Mouse (Mus musculus) hindbrain, embryonic 12.5 days (tissue): ENCODE data around the gene Mon2. TPM values are rescaled to one million over a fixed set of nuclear protein-coding genes. Genes with fewer than 3 reads are reported as not detected.
A peak's percentile ranks its signal among the peaks of the same experiment; 100 is the strongest.

Source experiments
- ATAC-seq: fragments of 200-750 bp; cut with Nextera tagmentation; 2 replicates; pipeline ENCODE4 v1.8.0; 2017; ENCODE audit warnings: moderate TSS enrichment; ENCODE audit not compliant: low FRiP score
- H3K27ac ChIP-seq: fragments of 300-500 bp; sonication (generic); 2 replicates; pipeline ENCODE4 v1.5.1; 2016; ENCODE audit warnings: mild to moderate bottlenecking
- H3K27me3 ChIP-seq: fragments of 300-500 bp; sonication (generic); 2 replicates; pipeline ENCODE4 v1.6.1; 2016; ENCODE audit warnings: mild to moderate bottlenecking
- H3K36me3 ChIP-seq: fragments of 300-500 bp; sonication (generic); 2 replicates; pipeline ENCODE4 v1.6.1; 2016; ENCODE audit warnings: mild to moderate bottlenecking
- H3K4me1 ChIP-seq: fragments of 300-500 bp; sonication (generic); 2 replicates; pipeline ENCODE4 v1.6.1; 2016
- H3K4me2 ChIP-seq: fragments of 300-500 bp; sonication (generic); replicated peaks from 2 replicates; pipeline ENCODE4 v1.6.1; 2016; ENCODE audit warnings: mild to moderate bottlenecking
- H3K4me3 ChIP-seq: fragments of 300-500 bp; sonication (generic); 2 replicates; pipeline ENCODE4 v1.5.1; 2016; ENCODE audit warnings: mild to moderate bottlenecking
- H3K9ac ChIP-seq: fragments of 300-500 bp; sonication (generic); 2 replicates; pipeline ENCODE4 v1.6.1; 2016; ENCODE audit warnings: mild to moderate bottlenecking, moderate library complexity
- H3K9me3 ChIP-seq: fragments of 300-500 bp; sonication (generic); replicated peaks from 2 replicates; pipeline ENCODE4 v1.6.1; 2016; ENCODE audit warnings: mild to moderate bottlenecking
- WGBS: fragments of 180-500 bp; shearing (Covaris S2); methylation state at CpG from one replicate; pipeline ENCODE4 v1.1.7; 2016; 5-methylcytosine and 5-hydroxymethylcytosine counted together
- polyA plus RNA-seq: library from polyadenylated mRNA; unstranded; fragments of >200 nt; fragmentation: Nextera tagmentation; extraction: Ambion mirVana; gene quantifications from 2 replicates; pipeline ENCODE4 v1.2.1, GENCODE M21; 2016

Mon2 gene
- polyA plus RNA-seq, 1 experiment from 2014 or later: 50.8 TPM

GRCm38 (mm10) chr10:122987671-122988128 is 88.6 kb downstream of the Mon2 start:
- 25% methylated on average over 9 of the region's 9 CpGs for WGBS
- Histone ChIP-seq H3K4me1 (peaks cover 24% of the 10 kb centered on the region), H3K4me2 (peak overlapping the region; percentile 13; the same call in 1 of the 2 replicates), H3K27me3 (no peaks in the 10 kb centered on the region), H3K27ac (0 out of 2 replicates have a peak overlapping the region, but pooled peaks have one; percentile 2), H3K9me3 (no peaks in the 10 kb centered on the region), H3K36me3 (peaks cover 13% of the 10 kb centered on the region), H3K4me3 (no peak overlapping the region), H3K9ac (no peak overlapping the region)
- ATAC-seq: no peak

DNA sequence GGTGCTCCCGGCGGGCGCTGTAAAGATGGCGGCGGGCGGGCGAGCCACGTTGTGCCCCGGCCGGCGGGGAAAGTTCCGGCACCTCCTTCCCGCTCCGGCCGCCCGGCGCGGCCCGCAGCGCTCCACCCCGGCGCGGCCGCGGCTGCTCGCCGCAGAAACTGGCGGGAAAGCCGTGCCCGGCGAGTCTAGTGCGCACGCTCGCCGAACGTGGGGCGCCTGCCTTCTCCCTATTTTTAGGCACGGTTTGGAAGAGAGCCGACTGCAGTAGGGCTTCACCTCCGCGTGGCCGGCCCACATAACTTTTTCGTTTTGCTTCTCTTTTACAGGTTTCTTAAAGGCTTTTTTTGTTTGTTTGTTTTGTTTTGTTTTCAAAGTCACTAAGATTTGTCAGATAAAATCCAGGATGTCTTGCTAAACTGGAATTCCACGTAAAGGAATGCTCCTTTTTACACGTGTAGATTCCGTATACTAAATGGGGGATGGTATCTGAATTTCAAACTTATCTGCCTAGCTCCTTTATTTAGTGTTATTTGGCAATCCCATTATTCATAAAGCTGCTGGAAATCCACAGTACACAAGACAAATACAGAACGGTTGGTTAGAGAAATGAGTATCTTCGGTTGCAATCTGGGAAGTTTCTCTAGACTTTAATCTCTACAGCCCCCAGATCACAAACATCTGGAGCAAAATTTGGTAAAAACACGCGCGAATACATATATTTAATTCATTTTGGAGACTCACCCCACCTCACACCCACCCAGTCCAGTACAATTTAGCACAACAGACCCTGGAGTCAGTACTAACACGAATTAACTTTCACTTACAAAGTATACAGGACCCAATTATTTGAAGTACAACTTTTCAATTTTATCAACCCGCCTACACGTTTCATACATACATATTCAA is 89.7 kb downstream of the Mon2 start:
- Histone ChIP-seq H3K9ac (peak overlapping the region; percentile 99), H3K4me1 (peaks cover 24% of the 10 kb centered on the region), H3K4me3 (peak overlapping the region; percentile 87), H3K27ac (peak overlapping the region; percentile 99), H3K27me3 (no peaks in the 10 kb centered on the region), H3K4me2 (peak overlapping the region; percentile 70), H3K9me3 (no peaks in the 10 kb centered on the region), H3K36me3 (peaks cover 11% of the 10 kb centered on the region)
- ATAC-seq: peak; percentile 84
- 10% methylated on average over 54 of the region's 54 CpGs for WGBS

GRCm38 (mm10) chr10:122985515-122986319 is 90.6 kb downstream of the Mon2 start:
- under 1% methylated on average over 54 of the region's 115 CpGs for WGBS
- H3K36me3 ChIP-seq: peaks cover 9% of the 10 kb centered on the region
- H3K9ac ChIP-seq: peak overlapping the region; percentile 99
- H3K4me3 ChIP-seq: peak overlapping the region; percentile 87
- peak overlapping the region; percentile 70 for H3K4me2 ChIP-seq
- no peaks in the 10 kb centered on the region for H3K27me3 ChIP-seq
- H3K4me1 ChIP-seq: peaks cover 24% of the 10 kb centered on the region
- no peaks in the 10 kb centered on the region for H3K9me3 ChIP-seq
- peak overlapping the region; percentile 99 for H3K27ac ChIP-seq
- ATAC-seq: peak; percentile 94

DNA sequence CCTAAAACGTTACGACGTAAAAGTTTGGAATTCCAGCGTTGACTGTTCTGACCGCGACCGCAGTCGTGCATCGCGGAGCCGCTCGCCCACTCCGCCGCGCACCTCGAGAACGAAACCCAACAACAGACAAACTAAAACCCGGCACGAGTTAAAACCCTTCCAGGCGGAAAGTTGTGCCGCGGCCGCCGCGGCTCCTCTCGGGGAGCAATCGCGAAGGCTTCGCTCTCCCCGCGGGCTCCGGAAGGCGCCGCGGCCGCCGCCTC is 91.1 kb downstream of the Mon2 start:
- Histone ChIP-seq H3K4me3 (peak overlapping the region; percentile 87), H3K27ac (peak overlapping the region; percentile 99), H3K9me3 (no peaks in the 10 kb centered on the region), H3K27me3 (no peaks in the 10 kb centered on the region), H3K4me1 (peaks cover 24% of the 10 kb centered on the region), H3K9ac (peak overlapping the region; percentile 99), H3K36me3 (peaks cover 11% of the 10 kb centered on the region), H3K4me2 (peak overlapping the region; percentile 70)
- WGBS: under 1% methylated on average over 37 of the region's 37 CpGs
- ATAC-seq: no peak

DNA sequence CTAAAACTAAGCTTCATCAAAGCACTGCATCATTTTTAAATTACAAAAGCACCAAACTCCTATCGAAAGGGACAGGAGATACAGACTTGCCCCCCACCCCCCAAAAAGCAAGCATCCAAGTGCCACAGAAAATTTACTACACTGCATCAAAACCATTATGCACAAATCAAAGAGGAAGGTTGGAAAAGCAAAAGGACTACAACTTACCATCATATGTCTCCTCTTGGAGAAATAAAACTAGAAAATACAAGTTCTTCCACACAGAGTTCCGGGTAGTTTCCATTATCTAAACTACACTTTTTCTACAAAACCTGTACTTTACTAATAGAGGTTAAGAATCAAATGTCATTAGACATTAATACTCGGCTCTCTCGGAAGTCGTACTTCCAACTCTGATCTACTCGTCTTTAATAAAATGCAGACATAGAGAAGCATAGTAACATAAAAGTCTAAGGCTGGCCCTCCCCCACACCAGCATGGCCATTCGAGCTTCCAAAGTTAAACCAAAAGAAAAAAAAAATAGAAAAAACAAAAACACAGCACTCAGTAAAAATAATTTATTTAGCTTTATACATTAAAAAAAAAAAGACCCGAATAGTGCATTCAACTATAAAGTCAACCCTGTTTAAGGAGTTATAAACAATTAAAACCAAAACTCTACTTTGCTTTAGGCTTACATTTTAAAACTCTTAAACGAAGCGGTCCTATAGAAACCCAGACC is 91.6 kb downstream of the Mon2 start:
- Histone ChIP-seq H3K9me3 (no peaks in the 10 kb centered on the region), H3K9ac (peak overlapping the region; percentile 99), H3K36me3 (peaks cover 16% of the 10 kb centered on the region), H3K27ac (peak overlapping the region; percentile 99), H3K4me1 (peaks cover 24% of the 10 kb centered on the region), H3K27me3 (no peaks in the 10 kb centered on the region), H3K4me3 (peak overlapping the region; percentile 87), H3K4me2 (peak overlapping the region; percentile 70)
- ATAC-seq: no peak
- 2% methylated on average over 10 of the region's 10 CpGs for WGBS

GRCm38 (mm10) chr10:122983579-122984530 is 92.5 kb downstream of the Mon2 start:
- no peaks in the 10 kb centered on the region for H3K27me3 ChIP-seq
- peaks cover 24% of the 10 kb centered on the region for H3K4me1 ChIP-seq
- H3K9me3 ChIP-seq: no peaks in the 10 kb centered on the region
- H3K4me2 ChIP-seq: peak overlapping the region; percentile 70
- H3K36me3 ChIP-seq: peaks cover 22% of the 10 kb centered on the region
- peak overlapping the region; percentile 99 for H3K9ac ChIP-seq
- peak overlapping the region; percentile 87 for H3K4me3 ChIP-seq
- ATAC-seq: no peak
- peak overlapping the region; percentile 99 for H3K27ac ChIP-seq
- WGBS: 46% methylated on average over 10 of the region's 10 CpGs

DNA sequence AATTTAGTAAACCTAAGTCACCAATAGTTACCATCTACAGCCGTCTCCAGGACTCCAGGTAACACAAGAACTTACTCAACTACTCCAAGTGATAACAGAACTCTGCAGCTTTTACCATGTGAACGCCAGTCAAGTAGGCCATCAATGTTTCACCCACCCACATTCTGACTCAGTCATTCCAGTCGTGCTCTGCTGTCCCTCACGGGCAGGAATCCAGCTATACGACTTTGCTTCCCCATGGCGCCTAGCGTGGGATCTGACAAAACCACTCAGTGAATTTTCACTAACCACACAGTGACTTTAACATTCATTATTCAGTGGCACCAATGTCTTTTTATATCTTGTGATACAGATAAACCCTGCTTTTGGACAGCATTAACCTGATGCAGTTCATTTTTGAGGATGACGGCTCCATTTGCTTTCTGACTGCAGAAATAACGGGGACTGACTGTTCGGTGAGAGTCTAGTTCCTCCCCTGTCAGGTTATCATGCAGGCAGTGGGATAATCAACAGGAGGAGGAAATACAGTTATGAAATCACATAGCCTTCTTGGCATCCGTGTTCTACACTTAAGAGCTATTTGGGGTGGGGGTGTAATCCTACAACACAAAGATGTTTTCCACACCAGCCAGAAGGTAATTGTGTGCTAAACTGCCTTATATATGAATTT is 93.3 kb downstream of the Mon2 start:
- peaks cover 24% of the 10 kb centered on the region for H3K4me1 ChIP-seq
- H3K4me3 ChIP-seq: peak overlapping the region; percentile 87
- 80% methylated on average over 11 of the region's 11 CpGs for WGBS
- peaks cover 22% of the 10 kb centered on the region for H3K36me3 ChIP-seq
- peak overlapping the region; percentile 99; the same call in 1 of the 2 replicates for H3K9ac ChIP-seq
- H3K4me2 ChIP-seq: peak overlapping the region; percentile 70
- no peaks in the 10 kb centered on the region for H3K9me3 ChIP-seq
- no peaks in the 10 kb centered on the region for H3K27me3 ChIP-seq
- no peak for ATAC-seq
- H3K27ac ChIP-seq: peak overlapping the region; percentile 99

GRCm38 (mm10) chr10:122980123-122980522 is 96.2 kb downstream of the Mon2 start:
- no peak for ATAC-seq
- no peaks in the 10 kb centered on the region for H3K27me3 ChIP-seq
- H3K4me2 ChIP-seq: no peak overlapping the region
- H3K27ac ChIP-seq: no peak overlapping the region
- H3K36me3 ChIP-seq: peaks cover 22% of the 10 kb centered on the region
- H3K4me1 ChIP-seq: peaks cover 24% of the 10 kb centered on the region
- no peak overlapping the region for H3K9ac ChIP-seq
- no peaks in the 10 kb centered on the region for H3K9me3 ChIP-seq
- WGBS: 94% methylated on average over 12 of the region's 12 CpGs
- no peak overlapping the region for H3K4me3 ChIP-seq

DNA sequence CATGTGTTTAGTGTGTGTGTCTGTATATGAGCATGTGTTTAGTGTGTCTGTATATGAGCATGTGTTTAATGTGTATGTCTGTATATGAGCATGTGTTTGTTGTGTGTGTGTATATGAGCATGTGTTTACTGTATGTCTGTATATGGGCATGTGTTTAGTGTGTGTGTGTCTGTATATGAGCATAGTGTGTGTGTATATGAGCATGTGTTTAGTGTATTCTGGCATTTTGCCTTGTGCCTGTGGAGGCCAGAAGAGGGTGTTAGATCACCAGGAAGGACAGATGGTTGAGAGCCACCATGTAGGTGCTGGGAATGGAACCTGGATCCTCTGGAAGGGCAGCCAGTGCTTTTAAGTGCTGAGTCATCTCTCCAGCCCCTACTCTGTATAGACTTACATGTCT is 96.9 kb downstream of the Mon2 start:
- Histone ChIP-seq H3K27ac (no peak overlapping the region), H3K4me2 (no peak overlapping the region), H3K9me3 (no peaks in the 10 kb centered on the region), H3K4me3 (no peak overlapping the region), H3K9ac (no peak overlapping the region), H3K4me1 (peaks cover 24% of the 10 kb centered on the region), H3K27me3 (no peaks in the 10 kb centered on the region), H3K36me3 (peaks cover 22% of the 10 kb centered on the region)
- ATAC-seq: no peak

DNA sequence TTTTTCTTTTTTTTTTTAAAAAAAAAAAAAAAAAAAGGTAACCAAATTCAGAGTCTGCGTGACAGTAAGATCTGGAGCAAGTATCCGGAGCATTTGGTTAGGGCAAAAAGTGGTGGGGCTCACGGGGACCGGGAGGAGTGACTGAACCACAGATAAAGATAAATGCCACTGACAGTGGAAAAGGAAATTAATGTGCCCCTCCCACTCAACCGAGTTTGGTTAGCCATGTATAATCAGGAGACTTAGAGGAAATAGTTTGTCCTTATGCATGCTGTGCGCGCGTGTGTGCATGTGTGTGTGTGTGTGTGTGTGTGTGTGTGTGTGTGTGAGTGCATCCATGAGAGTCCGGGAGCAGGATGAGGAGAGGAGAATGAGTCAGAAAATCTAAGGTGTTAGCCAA is 100.3 kb downstream of the Mon2 start:
- Histone ChIP-seq H3K27me3 (no peaks in the 10 kb centered on the region), H3K9ac (no peak overlapping the region), H3K27ac (no peak overlapping the region), H3K36me3 (peaks cover 19% of the 10 kb centered on the region), H3K9me3 (no peaks in the 10 kb centered on the region), H3K4me3 (no peak overlapping the region), H3K4me1 (peaks cover 11% of the 10 kb centered on the region; the same call in 1 of the 2 replicates), H3K4me2 (no peak overlapping the region)
- WGBS: 76% methylated on average over 9 of the region's 9 CpGs
- ATAC-seq: no peak

- no peaks in the 10 kb centered on the region for H3K9me3 ChIP-seq
- no peak overlapping the region for H3K4me3 ChIP-seq
- no peak for ATAC-seq
- no peaks in the 10 kb centered on the region for H3K27me3 ChIP-seq
- no peak overlapping the region for H3K9ac ChIP-seq
- peaks cover 11% of the 10 kb centered on the region; the same call in 1 of the 2 replicates for H3K4me1 ChIP-seq
- H3K4me2 ChIP-seq: no peak overlapping the region
- no peak overlapping the region for H3K27ac ChIP-seq
- no peaks in the 10 kb centered on the region for H3K36me3 ChIP-seq
These were observed 103.1 kb downstream of the Mon2 start for GRCm38 (mm10) chr10:122973241-122973640.
